Mouse (Mus musculus) hindbrain, embryonic 12.5 days (tissue): ENCODE data around the gene Glt6d1. TPM values are rescaled to one million over a fixed set of nuclear protein-coding genes. Genes with fewer than 3 reads are reported as not detected.
A peak's percentile ranks its signal among the peaks of the same experiment; 100 is the strongest.

Experiments used
- ATAC-seq: fragments of 200-750 bp; cut with Nextera tagmentation; 2 replicates; pipeline ENCODE4 v1.8.0; 2017; ENCODE audit warnings: moderate TSS enrichment; ENCODE audit not compliant: low FRiP score
- H3K27ac ChIP-seq: fragments of 300-500 bp; sonication (generic); 2 replicates; pipeline ENCODE4 v1.5.1; 2016; ENCODE audit warnings: mild to moderate bottlenecking
- H3K27me3 ChIP-seq: fragments of 300-500 bp; sonication (generic); 2 replicates; pipeline ENCODE4 v1.6.1; 2016; ENCODE audit warnings: mild to moderate bottlenecking
- H3K36me3 ChIP-seq: fragments of 300-500 bp; sonication (generic); 2 replicates; pipeline ENCODE4 v1.6.1; 2016; ENCODE audit warnings: mild to moderate bottlenecking
- H3K4me1 ChIP-seq: fragments of 300-500 bp; sonication (generic); 2 replicates; pipeline ENCODE4 v1.6.1; 2016
- H3K4me2 ChIP-seq: fragments of 300-500 bp; sonication (generic); replicated peaks from 2 replicates; pipeline ENCODE4 v1.6.1; 2016; ENCODE audit warnings: mild to moderate bottlenecking
- H3K4me3 ChIP-seq: fragments of 300-500 bp; sonication (generic); 2 replicates; pipeline ENCODE4 v1.5.1; 2016; ENCODE audit warnings: mild to moderate bottlenecking
- H3K9ac ChIP-seq: fragments of 300-500 bp; sonication (generic); 2 replicates; pipeline ENCODE4 v1.6.1; 2016; ENCODE audit warnings: mild to moderate bottlenecking, moderate library complexity
- H3K9me3 ChIP-seq: fragments of 300-500 bp; sonication (generic); replicated peaks from 2 replicates; pipeline ENCODE4 v1.6.1; 2016; ENCODE audit warnings: mild to moderate bottlenecking
- WGBS: fragments of 180-500 bp; shearing (Covaris S2); methylation state at CpG from one replicate; pipeline ENCODE4 v1.1.7; 2016; 5-methylcytosine and 5-hydroxymethylcytosine counted together
- polyA plus RNA-seq: library from polyadenylated mRNA; unstranded; fragments of >200 nt; fragmentation: Nextera tagmentation; extraction: Ambion mirVana; gene quantifications from 2 replicates; pipeline ENCODE4 v1.2.1, GENCODE M21; 2016

Gene Glt6d1
- polyA plus RNA-seq, 1 experiment from 2014 or later: not detected

- no peaks in the 10 kb centered on the region for H3K27me3 ChIP-seq
- 92% methylated on average over 3 of the region's 3 CpGs for WGBS
Observed at GRCm38 (mm10) chr2:25844097-25844496, 28.4 kb upstream of the Glt6d1 start.

DNA sequence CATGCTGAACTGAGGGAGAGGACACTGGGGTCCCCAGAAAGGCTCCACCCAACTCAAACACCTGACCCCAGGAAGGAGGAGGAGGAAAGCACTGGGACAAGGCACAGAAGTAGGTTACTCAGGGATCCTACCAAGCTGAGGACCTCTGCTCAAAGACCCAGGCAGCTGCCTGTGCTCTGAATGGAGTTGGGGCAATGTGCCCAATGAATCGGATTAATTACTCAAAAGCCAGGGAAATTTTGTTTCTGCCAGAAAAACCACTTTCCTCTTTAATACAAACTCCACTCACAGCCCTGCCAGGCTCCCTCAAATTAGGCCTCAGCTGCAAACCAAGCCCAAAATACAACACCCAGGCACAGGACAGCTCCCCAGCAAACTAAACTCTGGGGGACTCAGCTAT lies 27.1 kb upstream of the Glt6d1 start:
- 71% methylated on average over 1 of the region's 1 CpGs for WGBS
- Histone ChIP-seq H3K9ac (no peak overlapping the region), H3K4me1 (no peaks in the 10 kb centered on the region; the same call in 1 of the 2 replicates), H3K9me3 (no peaks in the 10 kb centered on the region), H3K4me2 (no peak overlapping the region), H3K27ac (no peak overlapping the region), H3K36me3 (no peaks in the 10 kb centered on the region), H3K27me3 (no peaks in the 10 kb centered on the region), H3K4me3 (no peak overlapping the region)
- ATAC-seq: no peak

More at GRCm38 (mm10) chr2:25844097-25844496, 28.4 kb upstream of the Glt6d1 start:
- no peak overlapping the region for H3K27ac ChIP-seq
- H3K9me3 ChIP-seq: no peaks in the 10 kb centered on the region
- no peaks in the 10 kb centered on the region for H3K36me3 ChIP-seq
- H3K4me1 ChIP-seq: no peaks in the 10 kb centered on the region; the same call in 1 of the 2 replicates
- H3K4me3 ChIP-seq: no peak overlapping the region
- ATAC-seq: no peak
- no peak overlapping the region for H3K9ac ChIP-seq
- H3K4me2 ChIP-seq: no peak overlapping the region

- Histone ChIP-seq H3K4me2 (no peak overlapping the region), H3K36me3 (no peaks in the 10 kb centered on the region), H3K9ac (no peak overlapping the region), H3K27ac (no peak overlapping the region), H3K4me3 (no peak overlapping the region), H3K4me1 (no peaks in the 10 kb centered on the region; the same call in 1 of the 2 replicates), H3K27me3 (no peaks in the 10 kb centered on the region), H3K9me3 (no peaks in the 10 kb centered on the region)
- no peak for ATAC-seq
- WGBS: 75% methylated on average over 4 of the region's 4 CpGs
Observed at GRCm38 (mm10) chr2:25842161-25842560, 26.5 kb upstream of the Glt6d1 start.

GRCm38 (mm10) chr2:25836291-25836690 lies 20.6 kb upstream of the Glt6d1 start:
- no peaks in the 10 kb centered on the region; the same call in 1 of the 2 replicates for H3K4me1 ChIP-seq
- 47% methylated on average over 5 of the region's 5 CpGs for WGBS
- ATAC-seq: peak; percentile 61; the same call in 1 of the 2 replicates
- no peak overlapping the region for H3K27ac ChIP-seq
- no peak overlapping the region for H3K4me3 ChIP-seq
- no peaks in the 10 kb centered on the region for H3K36me3 ChIP-seq
- no peaks in the 10 kb centered on the region for H3K9me3 ChIP-seq
- no peak overlapping the region for H3K4me2 ChIP-seq
- H3K27me3 ChIP-seq: 0 out of 2 replicates have a peak, but pooled peaks cover 3% of the 10 kb centered on the region
- H3K9ac ChIP-seq: no peak overlapping the region

DNA sequence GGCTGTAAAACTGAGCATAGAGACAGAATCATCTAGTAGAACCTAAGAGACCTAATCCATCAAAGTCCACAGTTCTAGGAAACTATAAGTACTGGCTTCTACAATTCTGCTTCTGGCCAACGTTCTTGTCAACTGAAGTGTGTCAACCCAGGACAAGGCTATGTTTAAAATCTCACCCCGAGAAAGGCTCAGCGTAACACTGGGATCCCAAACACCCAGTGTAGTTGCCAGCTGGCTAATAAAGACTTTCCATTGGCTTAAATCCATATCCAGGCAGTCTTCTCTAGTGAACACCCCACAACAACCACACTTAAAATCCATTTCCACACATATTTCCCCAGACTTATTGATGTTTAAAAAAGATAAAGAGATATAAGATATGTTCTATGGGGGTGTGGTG lies 15.1 kb upstream of the Glt6d1 start:
- Histone ChIP-seq H3K9ac (no peak overlapping the region), H3K27ac (no peak overlapping the region), H3K9me3 (no peaks in the 10 kb centered on the region), H3K4me3 (no peak overlapping the region), H3K4me1 (no peaks in the 10 kb centered on the region), H3K36me3 (no peaks in the 10 kb centered on the region), H3K27me3 (0 out of 2 replicates have a peak, but pooled peaks cover 3% of the 10 kb centered on the region), H3K4me2 (no peak overlapping the region)
- ATAC-seq: no peak
- WGBS: 93% methylated on average over 3 of the region's 3 CpGs

- no peak overlapping the region for H3K9ac ChIP-seq
- H3K4me2 ChIP-seq: no peak overlapping the region
- H3K27ac ChIP-seq: no peak overlapping the region
- no peaks in the 10 kb centered on the region for H3K9me3 ChIP-seq
- ATAC-seq: no peak
- H3K4me1 ChIP-seq: no peaks in the 10 kb centered on the region
- 0 out of 2 replicates have a peak, but pooled peaks cover 1% of the 10 kb centered on the region for H3K27me3 ChIP-seq
- H3K36me3 ChIP-seq: no peaks in the 10 kb centered on the region
- H3K4me3 ChIP-seq: no peak overlapping the region
- 84% methylated on average over 8 of the region's 8 CpGs for WGBS
Observed at GRCm38 (mm10) chr2:25828344-25828947, 12.8 kb upstream of the Glt6d1 start.

- Histone ChIP-seq H3K4me3 (no peak overlapping the region), H3K36me3 (no peaks in the 10 kb centered on the region), H3K4me1 (no peaks in the 10 kb centered on the region), H3K27me3 (no peaks in the 10 kb centered on the region), H3K27ac (no peak overlapping the region), H3K4me2 (no peak overlapping the region), H3K9me3 (no peaks in the 10 kb centered on the region), H3K9ac (no peak overlapping the region)
- no peak for ATAC-seq
- 84% methylated on average over 3 of the region's 3 CpGs for WGBS
Observed at GRCm38 (mm10) chr2:25824751-25825150, 9.1 kb upstream of the Glt6d1 start.

DNA sequence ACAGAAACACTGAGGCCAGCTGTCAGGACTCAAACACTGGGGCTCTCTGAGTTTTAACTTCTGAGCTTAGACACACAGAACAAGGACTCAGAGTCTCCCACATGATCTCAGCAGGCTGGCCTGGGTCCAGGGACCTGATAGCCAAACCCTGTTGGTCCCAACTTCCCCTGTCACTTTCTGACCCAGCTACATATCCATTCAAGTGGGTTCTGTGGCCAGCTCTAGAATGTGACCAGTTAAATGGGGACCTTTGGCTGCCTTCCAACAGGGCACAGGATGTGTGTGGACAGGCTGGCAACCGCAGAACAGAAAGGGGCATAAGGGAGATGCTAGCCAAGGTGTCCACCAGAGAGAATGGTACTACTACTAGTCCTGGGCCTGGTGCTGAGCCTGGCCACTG lies 7.2 kb upstream of the Glt6d1 start, which contains the start of gene Lcn9:
Gene Lcn9, plus strand, starts transcription at position 348 of the 400 bp plus-strand sequence.
- ATAC-seq: no peak
- 90% methylated on average over 1 of the region's 1 CpGs for WGBS
- Histone ChIP-seq H3K4me1 (no peaks in the 10 kb centered on the region), H3K9me3 (no peaks in the 10 kb centered on the region), H3K27ac (no peak within 1 kb of the TSS), H3K4me2 (no peak within 1 kb of the TSS), H3K4me3 (no peak within 1 kb of the TSS), H3K36me3 (no peaks in the 10 kb centered on the region), H3K27me3 (no peaks in the 10 kb centered on the region), H3K9ac (no peak within 1 kb of the TSS; the same call in 1 of the 2 replicates)

DNA sequence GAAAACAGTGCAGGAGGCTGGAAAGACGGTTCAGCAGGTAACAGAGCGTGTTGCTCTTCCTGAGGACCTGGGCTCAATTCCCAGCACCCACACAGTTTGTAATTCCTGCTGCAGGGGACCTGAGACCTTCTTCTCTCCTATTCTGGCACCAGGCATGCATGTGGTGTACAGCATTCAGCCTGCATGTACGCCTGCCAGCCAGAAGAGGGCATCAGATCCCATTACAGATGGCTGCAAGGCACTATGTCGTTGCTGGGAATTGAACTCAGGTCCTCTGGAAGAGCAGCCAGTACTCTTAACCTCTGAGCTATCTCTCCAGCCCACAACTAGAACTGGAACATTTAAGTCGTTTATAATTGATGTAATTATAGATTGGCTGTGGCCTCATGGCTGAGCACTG lies 2.3 kb downstream of the Glt6d1 start:
- WGBS: 80% methylated on average over 5 of the region's 5 CpGs
- no peaks in the 10 kb centered on the region for H3K9me3 ChIP-seq

GRCm38 (mm10) chr2:25811711-25812110 lies 3.9 kb downstream of the Glt6d1 start:
- 72% methylated on average over 2 of the region's 2 CpGs for WGBS
- no peak for ATAC-seq

More for the DNA sequence above, 2.3 kb downstream of the Glt6d1 start:
- Histone ChIP-seq H3K4me2 (no peak overlapping the region), H3K27ac (no peak overlapping the region), H3K27me3 (no peaks in the 10 kb centered on the region), H3K36me3 (no peaks in the 10 kb centered on the region), H3K4me1 (no peaks in the 10 kb centered on the region), H3K9ac (no peak overlapping the region), H3K4me3 (no peak overlapping the region)
- ATAC-seq: no peak

DNA sequence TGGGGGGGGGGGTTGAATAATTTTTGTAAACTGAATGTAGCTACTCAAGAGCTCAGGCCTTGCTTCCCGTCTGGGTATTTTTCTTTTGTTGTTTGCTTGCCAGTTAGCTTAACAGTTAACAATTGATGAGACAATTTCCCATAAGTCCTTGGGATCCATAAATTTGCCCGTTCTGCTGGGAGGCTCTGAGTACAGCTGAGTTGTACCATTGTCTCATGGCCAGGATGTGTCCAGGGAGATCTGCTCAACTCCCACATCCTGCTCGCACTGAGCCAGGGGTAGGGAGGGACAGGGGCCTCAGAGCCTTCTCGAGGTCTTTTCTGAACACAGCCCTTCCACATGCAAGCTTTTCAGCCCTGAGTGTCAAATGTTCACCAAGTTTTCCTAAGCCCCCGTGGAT lies 17.6 kb downstream of the Glt6d1 start:
- WGBS: 48% methylated on average over 5 of the region's 5 CpGs

More at GRCm38 (mm10) chr2:25811711-25812110, 3.9 kb downstream of the Glt6d1 start:
- Histone ChIP-seq H3K27me3 (no peaks in the 10 kb centered on the region), H3K4me3 (no peak overlapping the region), H3K36me3 (no peaks in the 10 kb centered on the region), H3K4me1 (no peaks in the 10 kb centered on the region), H3K9ac (no peak overlapping the region), H3K27ac (no peak overlapping the region), H3K9me3 (no peaks in the 10 kb centered on the region), H3K4me2 (no peak overlapping the region)

DNA sequence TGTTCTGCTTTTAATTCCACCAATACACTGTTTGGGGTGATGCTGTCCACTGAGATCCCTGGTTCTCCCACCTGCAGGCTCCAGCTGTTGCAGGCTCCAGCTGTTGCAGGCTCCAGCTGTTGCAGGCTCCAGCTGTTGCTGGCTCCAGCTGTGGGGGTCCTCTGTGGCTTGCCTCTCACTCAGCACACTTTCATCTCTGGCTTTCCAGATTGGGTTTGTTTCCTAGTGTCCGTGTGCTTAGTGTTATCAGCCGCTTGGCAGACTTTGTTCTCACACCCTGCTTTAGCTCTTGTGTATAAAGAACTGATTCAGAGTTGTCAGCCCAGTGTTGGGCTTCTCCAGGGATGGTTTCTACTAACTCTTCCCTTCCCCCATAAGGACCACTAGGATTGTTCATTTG lies 18.0 kb downstream of the Glt6d1 start:
- Histone ChIP-seq H3K4me3 (no peak overlapping the region), H3K9me3 (no peaks in the 10 kb centered on the region), H3K4me1 (peaks cover 5% of the 10 kb centered on the region; the same call in 1 of the 2 replicates), H3K27me3 (no peaks in the 10 kb centered on the region), H3K4me2 (no peak overlapping the region), H3K27ac (no peak overlapping the region), H3K36me3 (no peaks in the 10 kb centered on the region), H3K9ac (no peak overlapping the region)
- 60% methylated on average over 2 of the region's 2 CpGs for WGBS
- no peak for ATAC-seq

More for the DNA sequence above, 17.6 kb downstream of the Glt6d1 start:
- ATAC-seq: no peak
- H3K36me3 ChIP-seq: no peaks in the 10 kb centered on the region
- no peak overlapping the region for H3K4me3 ChIP-seq
- H3K9ac ChIP-seq: no peak overlapping the region
- peaks cover 5% of the 10 kb centered on the region; the same call in 1 of the 2 replicates for H3K4me1 ChIP-seq
- H3K4me2 ChIP-seq: no peak overlapping the region
- no peaks in the 10 kb centered on the region for H3K9me3 ChIP-seq
- H3K27me3 ChIP-seq: no peaks in the 10 kb centered on the region
- H3K27ac ChIP-seq: no peak overlapping the region

- no peak for ATAC-seq
- Histone ChIP-seq H3K36me3 (no peaks in the 10 kb centered on the region), H3K4me3 (no peak overlapping the region), H3K9ac (no peak overlapping the region), H3K4me2 (no peak overlapping the region), H3K27me3 (no peaks in the 10 kb centered on the region), H3K27ac (no peak overlapping the region), H3K9me3 (no peaks in the 10 kb centered on the region), H3K4me1 (0 out of 2 replicates have a peak, but pooled peaks cover 6% of the 10 kb centered on the region)
- 91% methylated on average over 3 of the region's 3 CpGs for WGBS
Observed at GRCm38 (mm10) chr2:25789092-25789491, 26.6 kb downstream of the Glt6d1 start.
